Mouse (Mus musculus) heart, adult 2 months (tissue): ENCODE results near the gene Gm20388. TPM values are rescaled to one million over a fixed set of nuclear protein-coding genes. Genes with fewer than 3 reads are reported as not detected.

ENCODE experiments used
- DNase-seq, 2 experiments: peaks; one replicate each; pipeline ENCODE4 v3.0.0; 2021
- H3K27ac ChIP-seq: fragments of 200-600 bp; 2 replicates; pipeline ENCODE4 v1.8.1; 2022
- H3K27me3 ChIP-seq: fragments of 200-500 bp; 2 replicates; pipeline ENCODE4 v1.6.1; 2012; ENCODE audit warnings: mild to moderate bottlenecking, low read length, inconsistent platforms, mixed read lengths; ENCODE audit not compliant: control insufficient read depth, insufficient read depth
- H3K36me3 ChIP-seq: fragments of 200-500 bp; 2 replicates; pipeline ENCODE4 v1.6.1; 2012; ENCODE audit warnings: low read length, inconsistent platforms; ENCODE audit not compliant: control insufficient read depth, insufficient read depth
- H3K4me1 ChIP-seq: fragments of 200-500 bp; 2 replicates; pipeline ENCODE4 v1.6.1; 2011; ENCODE audit warnings: low read length; ENCODE audit not compliant: control insufficient read depth, insufficient read depth
- H3K4me3 ChIP-seq: fragments of 200-600 bp; 2 replicates; pipeline ENCODE4 v1.8.1; 2022
- H3K79me2 ChIP-seq: fragments of 200-500 bp; replicated peaks from 2 replicates; pipeline ENCODE4 v1.6.1; 2012; ENCODE audit warnings: mild to moderate bottlenecking, inconsistent platforms, low read length, moderate library complexity, mixed read lengths; ENCODE audit not compliant: control insufficient read depth, insufficient read depth
- H3K9ac ChIP-seq: fragments of 200-500 bp; 2 replicates; pipeline ENCODE4 v1.6.1; 2012; ENCODE audit warnings: low read depth, mild to moderate bottlenecking, control low read depth, inconsistent platforms, low read length, mixed read lengths
- CTCF ChIP-seq: fragments of 200-600 bp; IDR thresholded peaks from 2 replicates; pipeline ENCODE4 v1.8.1; 2022; ENCODE audit warnings: antibody characterized with exemption, mild to moderate bottlenecking, moderate library complexity
- EP300 ChIP-seq: fragments of 200-500 bp; IDR thresholded peaks from 2 replicates; pipeline ENCODE4 v1.6.1; 2011; ENCODE audit warnings: low read depth, low read length, control low read depth; ENCODE audit not compliant: insufficient read depth
- POLR2A ChIP-seq: fragments of 200-500 bp; IDR thresholded peaks from 2 replicates; pipeline ENCODE4 v1.6.1; 2011; ENCODE audit warnings: mild to moderate bottlenecking, low read depth, low read length, control low read depth; ENCODE audit not compliant: insufficient read depth
- WGBS: fragments of 180-500 bp; shearing (Covaris S2); methylation state at CpG from one replicate; pipeline ENCODE4 v1.1.7; 2018; 5-methylcytosine and 5-hydroxymethylcytosine counted together
- intact Hi-C: fragments of 180-260 bp; cut with DNase I; formaldehyde crosslinking; loops from one replicate; pipeline ENCODE4 v1.15.1; 2025
- polyA plus RNA-seq: library from polyadenylated mRNA; depleted of rRNA; stranded (reverse); fragments of >200 nt; gene quantifications from 2 replicates; pipeline ENCODE4 v1.2.3, GENCODE M21; 2012
- total RNA-seq, 2 experiments: library from RNA; stranded (reverse); gene quantifications; 2 replicates each; pipeline ENCODE4 v1.2.3; 2021

Gene Gm20388
- total and polyA plus RNA-seq, 3 experiments, result 1.8 to 32.3 TPM; not detected in 1

DNA sequence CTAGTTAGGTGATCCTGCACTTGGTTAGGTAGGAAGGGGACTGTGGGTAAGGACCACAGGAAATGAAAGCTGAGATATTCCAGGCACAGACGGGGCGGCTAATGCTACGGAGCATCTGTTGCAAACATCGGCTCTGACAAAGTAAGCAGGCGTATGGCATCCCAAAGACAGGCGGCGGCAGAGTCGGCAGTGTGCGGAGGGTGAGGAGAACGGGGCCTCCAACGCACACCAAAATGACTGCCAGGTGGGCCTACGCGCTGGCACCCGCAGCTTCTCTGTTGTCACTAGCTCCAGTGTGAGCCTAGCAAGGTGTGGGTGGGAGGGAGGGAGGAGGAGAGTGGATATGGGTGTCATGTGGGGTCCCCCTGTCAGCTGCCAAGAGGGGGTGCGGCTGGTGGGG lies 2730.8 kb downstream of the Gm20388 start:
- intact Hi-C loops, result loop anchor here (2.0 kb wide), 1 partner anchor 37 kb away; no protein-coding TSS in a partner anchor
- 91% methylated on average over 15 of the region's 15 CpGs for WGBS

DNA sequence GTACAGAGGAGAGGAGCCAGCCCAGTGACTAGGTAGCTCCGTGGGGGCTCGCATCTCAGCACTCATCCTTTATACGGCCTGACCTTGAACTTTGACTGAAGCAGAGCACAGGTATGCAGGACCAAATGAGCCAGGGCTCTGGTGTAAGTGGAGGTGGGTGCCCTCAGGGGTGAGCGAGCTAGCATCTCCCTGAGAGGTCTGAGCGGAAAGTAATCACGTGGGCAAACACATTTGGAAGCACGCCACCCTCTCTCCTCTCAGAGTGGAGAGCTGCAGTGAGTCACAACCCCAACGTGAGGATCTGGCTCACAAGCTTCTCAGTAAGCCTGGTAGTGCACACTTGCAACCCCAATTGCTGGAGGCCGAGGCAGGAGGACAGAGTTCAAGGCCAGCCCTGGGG lies 2731.4 kb downstream of the Gm20388 start:
- intact Hi-C loops, result no loop called here
- 34% methylated on average over 9 of the region's 9 CpGs for WGBS
- Histone ChIP-seq H3K4me3 (no peak overlapping the region), H3K27me3 (no peaks in the 10 kb centered on the region), H3K9ac (no peak overlapping the region), H3K27ac (no peak overlapping the region; the same call in 1 of the 2 replicates), H3K79me2 (no peaks in the 10 kb centered on the region), H3K36me3 (no peaks in the 10 kb centered on the region), H3K4me1 (peaks cover 11% of the 10 kb centered on the region)
- peak; percentile 66 to 77 for DNase-seq
- TF ChIP-seq EP300 (0 out of 2 replicates have a peak, but pooled peaks have one; percentile 5), POLR2A (no peak)

More for the DNA sequence above, 2730.8 kb downstream of the Gm20388 start:
- no peak overlapping the region for H3K4me3 ChIP-seq
- no peak for DNase-seq
- no peak overlapping the region; the same call in 1 of the 2 replicates for H3K27ac ChIP-seq
- H3K4me1 ChIP-seq, result peaks cover 12% of the 10 kb centered on the region
- H3K36me3 ChIP-seq, result no peaks in the 10 kb centered on the region
- no peak overlapping the region for H3K9ac ChIP-seq
- H3K27me3 ChIP-seq, result no peaks in the 10 kb centered on the region
- no peaks in the 10 kb centered on the region for H3K79me2 ChIP-seq
- TF ChIP-seq EP300, result no peak
- TF ChIP-seq POLR2A, result no peak
- TF ChIP-seq CTCF, result no peak

DNA sequence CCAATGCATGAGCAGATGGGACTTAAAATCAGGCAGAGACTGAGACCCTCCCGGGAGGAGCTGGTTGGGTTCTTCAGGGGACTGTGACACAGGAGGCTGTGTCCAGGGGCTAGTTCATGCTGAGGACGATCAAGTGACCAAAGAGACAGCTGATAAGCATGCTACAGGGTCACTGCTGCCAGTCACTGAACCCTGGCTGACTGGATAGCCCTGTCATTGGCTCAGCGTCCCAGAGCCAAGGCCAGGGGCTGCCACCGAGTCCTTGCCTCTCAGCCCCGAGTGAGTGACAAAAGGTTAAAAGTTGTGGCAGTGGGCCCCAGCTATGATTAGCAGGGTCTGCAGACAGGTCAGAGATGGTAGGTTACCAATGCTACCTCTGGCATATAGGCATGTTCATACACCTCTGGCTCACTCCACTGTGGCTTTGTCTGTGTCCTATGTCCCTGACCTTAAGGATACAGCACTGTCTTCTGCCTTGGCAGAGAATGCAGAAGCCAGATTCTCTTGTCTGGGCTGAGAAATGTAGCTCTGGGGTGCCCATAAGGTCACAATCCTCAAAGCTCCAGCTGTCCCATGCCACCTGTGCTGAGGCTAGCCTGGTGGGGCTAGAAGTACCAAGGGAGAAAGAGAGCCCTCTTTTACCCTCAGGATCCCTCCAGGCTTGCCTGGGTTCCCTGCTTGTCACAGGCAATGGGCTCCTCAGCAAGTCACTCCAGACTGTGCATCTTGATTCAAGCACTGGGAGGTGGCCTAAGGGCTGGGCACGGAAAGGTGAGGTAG lies 2733.7 kb downstream of the Gm20388 start:
- Histone ChIP-seq H3K36me3 (no peaks in the 10 kb centered on the region), H3K4me3 (no peak overlapping the region), H3K79me2 (no peaks in the 10 kb centered on the region), H3K9ac (no peak overlapping the region), H3K4me1 (peaks cover 6% of the 10 kb centered on the region; the same call in 1 of the 2 replicates), H3K27ac (no peak overlapping the region), H3K27me3 (no peaks in the 10 kb centered on the region)
- WGBS, result 53% methylated on average over 6 of the region's 6 CpGs
- TF ChIP-seq POLR2A (no peak), EP300 (no peak), CTCF (no peak)
- intact Hi-C loops, result no loop called here
- DNase-seq, result no peak

DNA sequence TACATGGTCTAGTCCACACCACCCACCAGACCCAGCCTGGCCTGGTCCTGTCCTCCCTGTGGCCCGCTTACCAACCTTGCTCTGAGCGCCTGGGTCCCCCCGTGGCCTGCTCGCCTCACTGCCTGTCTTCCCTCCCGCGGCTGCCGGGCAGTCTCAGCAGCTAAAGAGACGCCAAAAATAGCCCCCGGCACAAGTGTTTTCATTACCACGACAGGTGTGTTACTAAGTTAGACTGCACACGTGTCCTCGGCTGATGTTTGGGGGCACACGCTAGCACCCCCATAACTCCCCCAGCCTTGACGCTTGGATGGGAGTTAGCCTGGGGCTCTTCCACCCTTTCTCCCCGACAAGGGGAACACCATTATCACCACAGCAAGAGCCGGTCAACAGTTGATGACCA lies 2735.7 kb downstream of the Gm20388 start:
- Histone ChIP-seq H3K27ac (peak overlapping the region; percentile 38; the same call in 1 of the 2 replicates), H3K4me3 (no peak overlapping the region), H3K27me3 (no peaks in the 10 kb centered on the region), H3K4me1 (peaks cover 6% of the 10 kb centered on the region; the same call in 1 of the 2 replicates), H3K9ac (no peak overlapping the region), H3K36me3 (no peaks in the 10 kb centered on the region), H3K79me2 (no peaks in the 10 kb centered on the region; the same call in 1 of the 2 replicates)
- TF ChIP-seq EP300 (no peak), POLR2A (no peak)
- no peak for DNase-seq
- intact Hi-C loops, result no loop called here
- 62% methylated on average over 16 of the region's 16 CpGs for WGBS

DNA sequence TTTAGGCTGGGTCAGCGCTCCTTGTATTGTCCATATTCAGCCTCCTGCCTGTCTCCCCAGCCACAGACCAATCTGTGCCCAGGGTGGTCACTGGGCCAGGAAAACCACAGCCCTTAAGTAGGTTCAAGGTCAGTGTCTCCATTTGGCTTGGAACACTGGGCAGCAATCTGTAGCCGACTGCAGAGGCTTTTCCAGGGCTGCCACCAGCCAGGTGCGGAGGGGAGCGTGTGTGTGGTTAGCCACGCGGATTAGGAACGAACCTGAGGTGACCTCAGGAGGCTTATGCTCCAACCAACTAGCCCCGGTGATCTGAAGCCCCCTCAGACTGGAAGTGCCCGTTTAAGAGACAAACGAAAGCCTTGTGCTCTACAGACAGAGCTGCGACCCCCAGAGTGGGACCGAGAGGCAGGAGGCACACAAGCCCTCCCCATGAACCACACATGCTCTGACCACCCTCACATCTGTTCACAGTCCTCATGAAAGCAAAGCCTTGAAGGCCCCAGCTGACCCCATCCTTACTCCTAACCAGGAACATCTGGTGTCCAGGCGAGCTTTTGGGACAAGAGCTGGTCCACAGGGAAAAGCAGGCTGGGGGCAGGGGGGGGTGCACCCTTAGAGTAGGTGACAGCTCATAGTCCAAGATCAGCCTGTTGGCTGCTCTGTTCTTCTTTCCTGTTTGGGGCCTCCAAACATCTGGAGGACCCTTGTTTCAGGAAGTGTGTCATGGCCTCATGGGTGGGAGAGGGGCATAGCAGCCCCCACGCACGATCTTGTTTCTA lies 2737.7 kb downstream of the Gm20388 start:
- no peak for DNase-seq
- Histone ChIP-seq H3K36me3 (no peaks in the 10 kb centered on the region), H3K27me3 (no peaks in the 10 kb centered on the region), H3K79me2 (no peaks in the 10 kb centered on the region; the same call in 1 of the 2 replicates), H3K4me1 (peaks cover 6% of the 10 kb centered on the region; the same call in 1 of the 2 replicates), H3K9ac (no peak overlapping the region), H3K4me3 (no peak overlapping the region), H3K27ac (peak overlapping the region; percentile 43)
- WGBS, result 79% methylated on average over 15 of the region's 15 CpGs
- intact Hi-C loops, result no loop called here
- TF ChIP-seq POLR2A, result no peak
- no peak for TF ChIP-seq EP300
- TF ChIP-seq CTCF, result no peak
